ENCODE assay signal across 14 mouse cellular contexts in the genomic region with DNA sequence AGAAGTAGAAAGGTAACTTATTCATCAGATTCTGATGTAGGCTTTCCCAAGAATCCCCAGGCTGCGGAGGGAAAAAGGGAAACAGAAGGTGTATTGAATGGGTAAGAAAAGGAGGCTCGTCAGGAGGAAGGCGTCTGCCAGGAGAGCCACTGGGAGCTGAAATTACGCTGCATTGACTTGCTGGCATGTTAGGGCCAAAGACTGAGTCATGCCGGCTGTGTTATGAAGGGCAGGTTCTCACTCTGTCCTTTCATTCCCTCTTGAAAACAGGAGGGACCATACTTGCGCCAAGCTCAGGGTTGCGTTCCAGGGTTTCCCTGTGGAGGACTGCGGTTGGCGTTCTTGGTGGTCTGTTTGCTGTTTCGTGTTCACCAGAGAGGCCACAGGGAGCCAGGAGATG.
DNase-seq lines count a peak whose midpoint lies in the region; ATAC-seq lines count a peak whose summit lies in the region.
"Had no signal": no experiment of that assay in that cellular context is flagged by ENCODE, and none has a peak within 500 bp of the region (broad histone marks: within the 10 kb centered on the region; RNA-seq: fewer than 3 reads in every experiment).

No protein-coding gene starts in this region.

- no peak for ATAC-seq in liver, embryonic 11.5 days (replicated peaks; ENCODE audit: low FRiP score)
- ATAC-seq in erythroid progenitor cell, adult 5-6 weeks (replicated peaks; ENCODE audit: low FRiP score, poor library complexity, severe bottlenecking) = no peak
- ATAC-seq: CD4-positive, CD25-positive, alpha-beta regulatory T cell, adult 4 months had no signal

- DNase-seq in adrenal gland, adult (ENCODE audit: inconsistent age in 2 of 2, low spot score in 1 of 2) = peak; percentile 55 to 78
- no peak for DNase-seq in adrenal gland, postnatal 4 days (ENCODE audit: low spot score in 2 of 2)
- DNase-seq in Muller cell, postnatal 12 days (ENCODE audit: inconsistent ontology term) = peak; percentile 28
- DNase-seq in adrenal gland, postnatal 36 days = peak; percentile 48 to 57
- peak; percentile 21 for DNase-seq in cerebellum, adult 9-10 months
- DNase-seq in liver, embryonic 11.5 days (ENCODE audit: low spot score) = no peak
- DNase-seq in adipocyte (ENCODE audit: low spot score) = no peak
- DNase-seq: liver, embryonic 13.5 days had no signal

- H3K4me2 ChIP-seq in liver, embryonic 11.5 days = no peak overlapping the region
- H3K4me2 ChIP-seq: forebrain, embryonic 12.5 days; heart, embryonic 15.5 days; liver, embryonic 13.5 days; midbrain, embryonic 12.5 days had no signal

- H3K27ac ChIP-seq in liver, embryonic 11.5 days (ENCODE audit: low read depth, low read length) = no peak overlapping the region
- H3K27ac ChIP-seq: forebrain, embryonic 12.5 days; heart, embryonic 15.5 days; liver, embryonic 13.5 days; midbrain, embryonic 12.5 days had no signal

- H3K4me3 ChIP-seq in liver, embryonic 11.5 days (ENCODE audit: low read depth, low read length) = no peak overlapping the region
- H3K4me3 ChIP-seq: forebrain, embryonic 12.5 days; heart, embryonic 15.5 days; liver, embryonic 13.5 days; midbrain, embryonic 12.5 days had no signal

- no peak overlapping the region for H3K9ac ChIP-seq in liver, embryonic 11.5 days (ENCODE audit: low read depth, low read length)
- H3K9ac ChIP-seq: forebrain, embryonic 12.5 days; heart, embryonic 15.5 days; liver, embryonic 13.5 days; midbrain, embryonic 12.5 days had no signal

- 90% methylated on average over 10 of the region's 10 CpGs for WGBS in liver, embryonic 11.5 days

- H3K36me3 ChIP-seq in liver, embryonic 11.5 days (ENCODE audit: control insufficient read depth, insufficient read depth, low read length) = no peaks in the 10 kb centered on the region
- H3K36me3 ChIP-seq: forebrain, embryonic 12.5 days; G1E; heart, embryonic 15.5 days; liver, embryonic 13.5 days; midbrain, embryonic 12.5 days had no signal

- H3K9me3 ChIP-seq in liver, embryonic 11.5 days (ENCODE audit: control insufficient read depth, low read length) = no peaks in the 10 kb centered on the region
- H3K9me3 ChIP-seq: forebrain, embryonic 12.5 days; G1E; heart, embryonic 15.5 days; liver, embryonic 13.5 days; midbrain, embryonic 12.5 days had no signal

- peaks cover 7% of the 10 kb centered on the region; the same call in 1 of the 2 replicates for H3K4me1 ChIP-seq in liver, embryonic 11.5 days (replicated peaks; ENCODE audit: control insufficient read depth, insufficient read depth, low read length)

- H3K27me3 ChIP-seq in liver, embryonic 11.5 days (replicated peaks; ENCODE audit: control insufficient read depth, insufficient read depth, low read length) = no peaks in the 10 kb centered on the region
- H3K27me3 ChIP-seq: forebrain, embryonic 12.5 days; heart, embryonic 15.5 days; liver, embryonic 13.5 days; midbrain, embryonic 12.5 days had no signal

Comparison
In these comparisons a context has a peak if more than half of its experiments do, and no peak if none do; other contexts are left out.
1. DNase-seq: peak in adrenal gland, adult (2 of 2), Muller cell, postnatal 12 days (single experiment), adrenal gland, postnatal 36 days (2 of 2) and cerebellum, adult 9-10 months (single experiment); none in adrenal gland, postnatal 4 days (0 of 2), liver, embryonic 11.5 days (single experiment) and adipocyte (single experiment).